Mouse (Mus musculus) heart, embryonic 11.5 days (tissue): ENCODE measurements around the gene Pold4. TPM values are rescaled to one million over a fixed set of nuclear protein-coding genes. Genes with fewer than 3 reads are reported as not detected.

Experiments used
- ATAC-seq: fragments of 200-750 bp; cut with Nextera tagmentation; replicated peaks from 2 replicates; pipeline ENCODE4 v1.8.0; 2017; ENCODE audit warnings: moderate library complexity; ENCODE audit not compliant: insufficient number of reproducible peaks, low FRiP score, low TSS enrichment
- H3K27ac ChIP-seq: fragments of 300-500 bp; sonication (generic); 2 replicates; pipeline ENCODE4 v1.5.1; 2014; ENCODE audit warnings: mild to moderate bottlenecking, low read depth, low read length
- H3K27me3 ChIP-seq: fragments of 300-500 bp; sonication (generic); 2 replicates; pipeline ENCODE4 v1.6.1; 2014; ENCODE audit warnings: mild to moderate bottlenecking, low read length, mixed read lengths; ENCODE audit not compliant: control insufficient read depth, insufficient read depth
- H3K36me3 ChIP-seq: fragments of 300-500 bp; sonication (generic); 2 replicates; pipeline ENCODE4 v1.6.1; 2014; ENCODE audit warnings: mild to moderate bottlenecking, low read length, moderate library complexity, mixed read lengths; ENCODE audit not compliant: control insufficient read depth, insufficient read depth
- H3K4me1 ChIP-seq: fragments of 300-500 bp; sonication (generic); 2 replicates; pipeline ENCODE4 v1.6.1; 2014; ENCODE audit warnings: low read length; ENCODE audit not compliant: control insufficient read depth, insufficient read depth
- H3K4me2 ChIP-seq: fragments of 300-500 bp; sonication (generic); 2 replicates; pipeline ENCODE4 v1.6.1; 2014; ENCODE audit warnings: mild to moderate bottlenecking, moderate library complexity
- H3K4me3 ChIP-seq: fragments of 300-500 bp; sonication (generic); 2 replicates; pipeline ENCODE4 v1.5.1; 2014; ENCODE audit warnings: low read depth, low read length
- H3K9ac ChIP-seq: fragments of 300-500 bp; sonication (generic); 2 replicates; pipeline ENCODE4 v1.6.1; 2014; ENCODE audit warnings: mild to moderate bottlenecking, low read depth, low read length, moderate library complexity
- H3K9me3 ChIP-seq: fragments of 300-500 bp; sonication (generic); replicated peaks from 2 replicates; pipeline ENCODE4 v1.6.1; 2016; ENCODE audit warnings: low read length; ENCODE audit not compliant: control insufficient read depth
- WGBS: fragments of 180-500 bp; shearing (Covaris S2); extraction: QIAGEN DNeasy Blood & Tissue Kit; methylation state at CpG from one replicate; pipeline ENCODE4 v1.1.7; 2014; ENCODE audit not compliant: insufficient replicate concordance; 5-methylcytosine and 5-hydroxymethylcytosine counted together
- polyA plus RNA-seq: library from polyadenylated mRNA; unstranded; fragments of >200 nt; fragmentation: Nextera tagmentation; extraction: Ambion mirVana; gene quantifications from 2 replicates; pipeline ENCODE4 v1.2.1, GENCODE M21; 2014

Gene Pold4
- polyA plus RNA-seq, 1 experiment from 2014 or later, result 17.4 TPM

DNA sequence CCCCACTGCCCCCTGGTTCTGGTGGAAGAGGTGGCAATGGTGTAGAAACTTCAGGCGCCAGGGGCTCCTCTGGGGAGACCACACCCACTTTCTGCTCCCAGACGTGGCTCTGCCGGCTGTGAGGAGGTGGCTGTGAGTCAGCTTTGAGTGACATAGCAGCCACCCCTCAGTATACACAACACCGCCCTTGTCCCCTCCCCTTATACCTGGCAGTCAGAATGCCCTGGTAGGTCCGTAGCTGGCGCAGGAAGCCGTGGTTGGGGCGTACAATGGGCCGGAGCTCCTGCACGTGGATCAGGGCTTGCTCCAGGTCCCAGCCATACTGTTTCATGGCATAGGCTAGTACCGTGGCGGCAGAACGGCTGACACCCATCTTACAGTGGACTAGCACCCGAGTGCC lies 32.0 kb downstream of the Pold4 start:
- ATAC-seq, result no peak

GRCm38 (mm10) chr19:4264171-4264780 lies 32.6 kb downstream of the Pold4 start:
- Histone ChIP-seq H3K9me3 (no peaks in the 10 kb centered on the region), H3K4me3 (no peak overlapping the region), H3K27me3 (peaks cover 27% of the 10 kb centered on the region), H3K4me2 (no peak overlapping the region), H3K9ac (no peak overlapping the region), H3K27ac (no peak overlapping the region), H3K36me3 (no peaks in the 10 kb centered on the region), H3K4me1 (0 out of 2 replicates have a peak, but pooled peaks cover 4% of the 10 kb centered on the region)
- no peak for ATAC-seq
- WGBS, result 84% methylated on average over 6 of the region's 6 CpGs

More for the DNA sequence above, 32.0 kb downstream of the Pold4 start:
- no peaks in the 10 kb centered on the region for H3K36me3 ChIP-seq
- no peak overlapping the region for H3K4me2 ChIP-seq
- peaks cover 22% of the 10 kb centered on the region for H3K27me3 ChIP-seq
- no peak overlapping the region for H3K27ac ChIP-seq
- 63% methylated on average over 14 of the region's 14 CpGs for WGBS
- 0 out of 2 replicates have a peak, but pooled peaks cover 3% of the 10 kb centered on the region for H3K4me1 ChIP-seq
- H3K9ac ChIP-seq, result no peak overlapping the region
- no peak overlapping the region for H3K4me3 ChIP-seq
- H3K9me3 ChIP-seq, result no peaks in the 10 kb centered on the region

DNA sequence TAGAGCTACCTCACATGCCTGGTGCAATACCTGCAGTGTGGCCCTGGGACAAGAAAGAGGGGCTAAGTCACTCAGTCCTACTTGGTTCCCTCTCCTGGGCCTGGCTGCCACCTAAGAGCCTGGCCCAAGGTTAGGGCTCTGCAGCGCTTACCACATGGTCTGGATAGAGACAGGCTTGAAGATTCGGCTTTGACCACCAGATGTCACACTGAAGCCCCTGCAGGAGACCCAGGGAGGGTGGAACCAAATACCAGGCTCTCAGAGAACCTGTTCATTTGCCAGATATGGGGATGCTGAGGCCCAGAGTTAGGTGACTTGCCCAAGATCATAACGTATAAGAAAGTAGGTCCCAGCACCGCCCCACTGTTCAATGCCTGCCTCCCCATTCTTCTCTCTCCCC lies 34.3 kb downstream of the Pold4 start:
- Histone ChIP-seq H3K4me2 (no peak overlapping the region), H3K36me3 (no peaks in the 10 kb centered on the region), H3K4me3 (no peak overlapping the region), H3K9me3 (no peaks in the 10 kb centered on the region), H3K9ac (no peak overlapping the region), H3K27me3 (peaks cover 43% of the 10 kb centered on the region), H3K4me1 (0 out of 2 replicates have a peak, but pooled peaks cover 4% of the 10 kb centered on the region), H3K27ac (no peak overlapping the region)
- 54% methylated on average over 4 of the region's 4 CpGs for WGBS
- no peak for ATAC-seq

DNA sequence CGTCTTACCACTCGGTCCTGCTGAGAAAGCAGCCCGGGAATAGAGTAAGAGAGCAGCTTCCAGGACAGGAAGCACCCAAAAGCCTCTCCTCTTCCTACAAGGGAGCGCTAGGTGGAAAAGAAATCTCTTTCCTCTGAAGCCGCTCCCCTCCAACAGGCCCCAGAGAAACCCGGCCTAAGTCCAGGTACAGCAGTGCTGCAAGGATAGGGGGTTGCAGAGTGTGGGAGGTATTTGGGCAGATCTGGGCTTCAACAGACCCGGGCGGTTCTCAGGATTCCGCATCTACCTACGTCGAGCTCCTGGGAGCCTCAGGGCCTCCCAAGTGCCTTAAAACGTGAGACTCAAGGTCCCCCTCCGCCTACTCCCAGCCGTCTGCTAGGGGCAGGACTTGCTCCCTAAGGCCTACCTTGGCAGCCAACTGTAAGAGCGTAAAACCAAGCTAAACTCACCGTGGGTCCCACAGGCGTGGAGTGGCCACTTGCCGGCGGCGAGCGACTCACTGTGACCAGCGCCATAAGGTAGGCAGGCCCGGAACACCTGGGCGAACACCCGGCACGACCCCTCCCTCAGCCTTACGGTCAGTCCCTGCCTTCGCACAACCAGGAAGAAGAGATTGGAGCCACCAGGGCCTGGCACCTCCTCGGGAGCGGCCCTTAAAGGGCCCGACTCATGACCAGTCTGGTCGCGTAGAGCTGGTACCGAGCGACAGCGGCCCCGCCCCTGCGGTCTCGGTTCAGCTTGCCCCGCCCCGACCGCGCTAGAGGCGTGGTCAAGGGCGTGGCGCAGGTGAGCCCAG lies 37.1 kb downstream of the Pold4 start, which contains the start of gene Ssh3:
TSS of gene Ssh3 (minus strand) at position 615 of the 796 bp plus-strand sequence.
- H3K27ac ChIP-seq, result no peak within 1 kb of the TSS
- peak; percentile 71 for ATAC-seq

DNA sequence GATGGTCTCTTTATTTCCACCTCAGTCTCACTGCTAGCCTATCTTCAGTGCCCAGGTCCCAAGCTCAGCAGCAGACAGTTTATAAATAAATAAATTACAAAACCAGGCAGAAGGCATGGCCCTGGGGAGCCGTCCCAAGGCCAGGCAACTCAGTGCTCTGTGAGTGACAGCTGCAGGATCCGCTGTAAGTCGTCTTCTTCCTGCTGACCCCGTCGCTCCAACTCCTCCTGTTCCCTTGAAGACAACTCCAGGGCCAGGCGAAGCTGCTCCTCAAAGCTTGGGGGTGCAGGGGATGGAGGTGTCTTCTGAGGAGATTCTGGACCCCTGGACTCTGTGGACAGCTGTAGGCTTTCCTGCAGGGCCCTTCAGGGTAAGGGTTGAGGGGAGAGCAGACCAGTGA lies 38.5 kb downstream of the Pold4 start:
- Histone ChIP-seq H3K4me3 (no peak overlapping the region), H3K9ac (no peak overlapping the region), H3K4me2 (no peak overlapping the region), H3K27ac (no peak overlapping the region), H3K27me3 (peaks cover 38% of the 10 kb centered on the region), H3K4me1 (0 out of 2 replicates have a peak, but pooled peaks cover 4% of the 10 kb centered on the region), H3K9me3 (no peaks in the 10 kb centered on the region), H3K36me3 (no peaks in the 10 kb centered on the region)
- ATAC-seq, result no peak
- WGBS, result 52% methylated on average over 6 of the region's 6 CpGs

More for the DNA sequence above, 37.1 kb downstream of the Pold4 start, which contains the start of gene Ssh3:
- 6% methylated on average over 46 of the region's 46 CpGs for WGBS
- Histone ChIP-seq H3K4me3 (peak within 1 kb of the TSS; percentile 56), H3K27me3 (peaks cover 43% of the 10 kb centered on the region), H3K4me2 (peak within 1 kb of the TSS; percentile 87), H3K9me3 (no peaks in the 10 kb centered on the region), H3K4me1 (0 out of 2 replicates have a peak, but pooled peaks cover 4% of the 10 kb centered on the region), H3K36me3 (no peaks in the 10 kb centered on the region), H3K9ac (peak within 1 kb of the TSS; percentile 66)

DNA sequence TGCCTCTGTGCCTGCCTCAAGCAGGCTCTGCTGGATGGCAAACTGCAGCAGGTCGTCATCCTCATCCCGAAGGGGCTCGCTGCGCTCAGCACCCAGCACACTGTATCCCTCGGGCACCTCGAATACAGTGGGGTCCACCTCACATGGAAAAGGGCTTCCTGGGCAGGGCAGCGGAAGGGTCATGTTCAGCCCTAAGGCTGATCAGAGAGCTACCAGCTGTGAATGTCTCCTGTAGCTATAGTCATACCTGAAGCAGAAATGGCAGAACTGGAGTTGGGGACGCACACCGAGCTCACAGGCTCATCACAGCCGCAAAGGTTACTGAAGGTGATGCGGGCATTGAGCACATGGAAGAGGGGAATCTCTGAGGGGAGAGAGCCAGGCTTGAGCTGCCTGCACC lies 39.3 kb downstream of the Pold4 start:
- Histone ChIP-seq H3K9me3 (no peaks in the 10 kb centered on the region), H3K4me2 (no peak overlapping the region), H3K9ac (no peak overlapping the region), H3K4me3 (no peak overlapping the region), H3K27ac (no peak overlapping the region), H3K36me3 (no peaks in the 10 kb centered on the region), H3K27me3 (peaks cover 37% of the 10 kb centered on the region), H3K4me1 (0 out of 2 replicates have a peak, but pooled peaks cover 4% of the 10 kb centered on the region)
- ATAC-seq, result no peak
- 86% methylated on average over 11 of the region's 11 CpGs for WGBS

DNA sequence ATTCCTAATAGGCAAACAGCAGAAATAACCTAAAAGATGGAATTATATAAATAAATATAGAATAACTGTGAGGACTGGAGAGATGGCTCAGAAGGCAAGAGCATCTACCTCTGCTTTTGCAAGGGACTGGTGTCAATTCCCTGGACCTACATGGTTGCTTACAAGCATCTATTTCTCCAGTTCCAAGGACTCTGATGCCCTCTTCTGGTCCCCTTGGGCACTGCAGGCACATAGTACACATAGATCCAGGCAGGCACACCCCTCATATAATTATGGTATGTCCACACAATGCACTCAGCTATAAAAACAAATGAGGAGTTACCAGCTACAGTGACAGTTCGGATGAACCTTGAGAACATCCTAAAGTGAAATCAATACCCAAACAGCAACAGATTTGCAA lies 47.8 kb downstream of the Pold4 start:
- H3K36me3 ChIP-seq, result no peaks in the 10 kb centered on the region
- H3K27ac ChIP-seq, result no peak overlapping the region
- H3K4me3 ChIP-seq, result no peak overlapping the region
- no peak overlapping the region for H3K9ac ChIP-seq
- 90% methylated on average over 1 of the region's 1 CpGs for WGBS
- H3K27me3 ChIP-seq, result peaks cover 3% of the 10 kb centered on the region
- no peaks in the 10 kb centered on the region for H3K9me3 ChIP-seq
- no peak for ATAC-seq
- H3K4me1 ChIP-seq, result no peaks in the 10 kb centered on the region
- H3K4me2 ChIP-seq, result no peak overlapping the region

DNA sequence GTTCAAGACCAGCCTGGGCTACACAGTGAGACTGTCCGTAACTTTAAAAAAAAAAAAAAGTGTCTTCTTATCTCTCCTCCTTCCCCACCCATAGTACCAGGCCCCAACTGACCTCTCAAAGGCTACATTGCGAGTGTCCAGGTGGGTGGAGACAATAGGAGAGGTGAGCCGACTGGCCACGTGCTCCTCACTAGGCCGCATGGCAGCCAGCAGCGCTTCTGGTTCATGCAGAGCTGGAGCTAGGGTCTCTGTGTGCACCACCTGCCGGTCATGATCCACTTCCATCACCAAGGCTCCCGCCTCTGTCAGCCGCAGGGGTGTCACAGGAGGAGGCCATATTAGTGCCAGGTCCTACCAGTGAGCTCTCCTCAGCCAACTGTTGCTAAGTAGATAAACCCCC lies 48.7 kb downstream of the Pold4 start:
- no peaks in the 10 kb centered on the region for H3K36me3 ChIP-seq
- 86% methylated on average over 9 of the region's 9 CpGs for WGBS
- no peak for ATAC-seq

More for the DNA sequence above, 48.7 kb downstream of the Pold4 start:
- Histone ChIP-seq H3K27me3 (peaks cover 3% of the 10 kb centered on the region), H3K9ac (no peak overlapping the region), H3K4me3 (no peak overlapping the region), H3K9me3 (no peaks in the 10 kb centered on the region), H3K4me1 (no peaks in the 10 kb centered on the region), H3K27ac (no peak overlapping the region), H3K4me2 (no peak overlapping the region)
